Mouse (Mus musculus): ENCODE data around the gene Rnh1.

Gene Rnh1

GRCm38 (mm10) chr7:141164850-141165249 is 7.8 kb downstream of the Rnh1 start:
- no peak for DNase-seq (ENCODE audit: low read depth, low spot score)

GRCm38 (mm10) chr7:141164397-141164796 is 8.3 kb downstream of the Rnh1 start:
- DNase-seq (ENCODE audit: low read depth, low spot score): no peak

GRCm38 (mm10) chr7:141155362-141155761 is 17.3 kb downstream of the Rnh1 start:
- no peak for DNase-seq (ENCODE audit: low read depth, low spot score)

- DNase-seq (ENCODE audit: low read depth, low spot score): no peak
Measured at GRCm38 (mm10) chr7:141148639-141149038, 24.0 kb downstream of the Rnh1 start.

GRCm38 (mm10) chr7:141147044-141147443 is 25.6 kb downstream of the Rnh1 start:
- DNase-seq (ENCODE audit: low read depth, low spot score): no peak

GRCm38 (mm10) chr7:141146043-141146595 is 26.5 kb downstream of the Rnh1 start:
- no peak for DNase-seq (ENCODE audit: low read depth, low spot score)

- no peak for DNase-seq (ENCODE audit: low read depth, low spot score)
Measured at GRCm38 (mm10) chr7:141145403-141145802, 27.3 kb downstream of the Rnh1 start.

- no peak for DNase-seq (ENCODE audit: low read depth, low spot score)
Measured at GRCm38 (mm10) chr7:141144650-141145049, 28.0 kb downstream of the Rnh1 start.

- no peak for DNase-seq (ENCODE audit: low read depth, low spot score)
Measured at GRCm38 (mm10) chr7:141143861-141144260, 28.8 kb downstream of the Rnh1 start.

GRCm38 (mm10) chr7:141143112-141143511 is 29.5 kb downstream of the Rnh1 start:
- DNase-seq (ENCODE audit: low read depth, low spot score): peak; percentile 39

- DNase-seq (ENCODE audit: low read depth, low spot score): no peak
Measured at GRCm38 (mm10) chr7:141141326-141141725, 31.3 kb downstream of the Rnh1 start.

GRCm38 (mm10) chr7:141131904-141132755 is 40.5 kb downstream of the Rnh1 start:
- DNase-seq (ENCODE audit: low read depth, low spot score): no peak

GRCm38 (mm10) chr7:141131024-141131820 is 41.4 kb downstream of the Rnh1 start:
- DNase-seq (ENCODE audit: low read depth, low spot score): peak; percentile 96

GRCm38 (mm10) chr7:141123517-141123856 is 49.2 kb downstream of the Rnh1 start:
- DNase-seq (ENCODE audit: low read depth, low spot score): no peak

GRCm38 (mm10) chr7:141122689-141123516 is 49.8 kb downstream of the Rnh1 start:
- DNase-seq (ENCODE audit: low read depth, low spot score): peak; percentile 97

- peak; percentile 23 for DNase-seq (ENCODE audit: low read depth, low spot score)
Measured at GRCm38 (mm10) chr7:141122245-141122644, 50.4 kb downstream of the Rnh1 start, which contains the start of gene Ptdss2. TSS of gene Ptdss2 (plus strand) at chr7:141122382.

- DNase-seq (ENCODE audit: low read depth, low spot score): no peak
Measured at GRCm38 (mm10) chr7:141121051-141121531, 51.6 kb downstream of the Rnh1 start.

- DNase-seq (ENCODE audit: low read depth, low spot score): no peak
Measured at GRCm38 (mm10) chr7:141120605-141121004, 52.1 kb downstream of the Rnh1 start.

- DNase-seq (ENCODE audit: low read depth, low spot score): no peak
Measured at GRCm38 (mm10) chr7:141119487-141119886, 53.2 kb downstream of the Rnh1 start.

GRCm38 (mm10) chr7:141117636-141118035 is 55.0 kb downstream of the Rnh1 start, which contains the start of gene Ano9:
TSS of gene Ano9 (minus strand) at chr7:141117806.
- no peak for DNase-seq (ENCODE audit: low read depth, low spot score)

GRCm38 (mm10) chr7:141115874-141116273 is 56.8 kb downstream of the Rnh1 start:
- DNase-seq (ENCODE audit: low read depth, low spot score): no peak
